Mouse (Mus musculus) CH12.LX (cell line): ENCODE results near the gene Scgb3a1. TPM values are rescaled to one million over a fixed set of nuclear protein-coding genes. Genes with fewer than 3 reads are reported as not detected.
A peak's percentile ranks its signal among the peaks of the same experiment; 100 is the strongest.

Experiments used
- DNase-seq: peaks from one replicate; pipeline ENCODE4 v3.0.0-alpha.2; 2013; ENCODE audit errors: extremely low read depth
- H3K27ac ChIP-seq: 2 replicates; pipeline ENCODE4 v1.5.1; 2012; ENCODE audit warnings: low read depth, mild to moderate bottlenecking, control low read depth, moderate library complexity; ENCODE audit not compliant: insufficient read depth
- H3K27me3 ChIP-seq: replicated peaks from 2 replicates; pipeline ENCODE3; 2012; ENCODE audit warnings: inconsistent platforms
- H3K36me3 ChIP-seq, 2 experiments: replicated peaks in 1 of 2; 2 replicates each; pipeline versions ENCODE3 to v1.6.1; 2012; ENCODE audit warnings: inconsistent platforms in 1 of 2, low read length in 1 of 2, mild to moderate bottlenecking in 1 of 2, mixed read lengths in 1 of 2, moderate library complexity in 1 of 2; ENCODE audit not compliant: control insufficient read depth in 1 of 2, insufficient read depth in 1 of 2
- H3K4me1 ChIP-seq, 2 experiments: 2 replicates each; pipeline ENCODE4 v1.6.1; 2012; ENCODE audit warnings: inconsistent platforms in 1 of 2, moderate library complexity in 1 of 2; ENCODE audit not compliant: insufficient read depth in 2 of 2, control insufficient read depth in 1 of 2
- H3K4me2 ChIP-seq: 2 replicates; pipeline ENCODE4 v1.6.1; 2012; ENCODE audit warnings: low read depth, mild to moderate bottlenecking, control low read depth; ENCODE audit not compliant: poor library complexity, insufficient read depth, severe bottlenecking
- H3K4me3 ChIP-seq, 3 experiments: fragments of 150-350 bp in 1 of 3; sonication (generic) in 1 of 3; replicated peaks in 1 of 3; 2 replicates each; pipeline versions ENCODE3 to v1.5.1; 2011 to 2012; ENCODE audit warnings: low read depth in 2 of 3, low read length in 2 of 3, mild to moderate bottlenecking in 2 of 3, moderate library complexity in 2 of 3, control low read depth in 1 of 3, improper control_type of control experiment in 1 of 3, inconsistent platforms in 1 of 3, mixed read lengths in 1 of 3; ENCODE audit not compliant: poor library complexity in 1 of 3
- H3K79me2 ChIP-seq: replicated peaks from 2 replicates; pipeline ENCODE4 v1.6.1; 2012; ENCODE audit warnings: mild to moderate bottlenecking, moderate library complexity; ENCODE audit not compliant: control insufficient read depth, poor library complexity, insufficient read depth, severe bottlenecking; ENCODE audit errors: extremely low read depth
- H3K9ac ChIP-seq: 2 replicates; pipeline ENCODE4 v1.6.1; 2012; ENCODE audit warnings: low read depth, mild to moderate bottlenecking, control low read depth, moderate library complexity; ENCODE audit not compliant: insufficient read depth
- H3K9me3 ChIP-seq: replicated peaks from 2 replicates; pipeline ENCODE3; 2012; ENCODE audit warnings: low read length, inconsistent platforms, mixed read lengths
- BHLHE40 ChIP-seq: IDR thresholded peaks from 2 replicates; pipeline ENCODE4 v1.6.1; 2011; ENCODE audit warnings: mild to moderate bottlenecking, low read depth, low read length, improper control_type of control experiment
- CHD1 ChIP-seq: IDR thresholded peaks from 2 replicates; pipeline ENCODE4 v1.6.1; 2012; ENCODE audit warnings: low read depth, low read length, improper control_type of control experiment, inconsistent platforms
- GABPA ChIP-seq: IDR thresholded peaks from 2 replicates; pipeline ENCODE4 v1.6.1; 2012; ENCODE audit warnings: low read depth, low read length, improper control_type of control experiment, inconsistent platforms; ENCODE audit not compliant: insufficient replicate concordance
- JUN ChIP-seq: IDR thresholded peaks from 2 replicates; pipeline ENCODE4 v1.6.1; 2011; ENCODE audit warnings: low read depth, mild to moderate bottlenecking, low read length, improper control_type of control experiment, moderate library complexity; ENCODE audit not compliant: insufficient read depth
- JUND ChIP-seq: conservative IDR thresholded peaks from 2 replicates; pipeline ENCODE4 v1.6.1; 2011; ENCODE audit warnings: low read depth, low read length, improper control_type of control experiment
- KAT2A ChIP-seq: IDR thresholded peaks from 2 replicates; pipeline ENCODE4 v1.6.1; 2012; ENCODE audit warnings: low read length, improper control_type of control experiment, inconsistent platforms; ENCODE audit not compliant: insufficient replicate concordance
- MEF2A ChIP-seq: IDR thresholded peaks from 2 replicates; pipeline ENCODE4 v1.6.1; 2014; ENCODE audit warnings: low read depth, mild to moderate bottlenecking, inconsistent platforms, low read length, improper control_type of control experiment, borderline replicate concordance
- MXI1 ChIP-seq: IDR thresholded peaks from 2 replicates; pipeline ENCODE4 v1.6.1; 2011; ENCODE audit warnings: mild to moderate bottlenecking, low read depth, low read length, improper control_type of control experiment
- PAX5 ChIP-seq: IDR thresholded peaks from 2 replicates; pipeline ENCODE4 v1.6.1; 2012; ENCODE audit warnings: low read length, inconsistent platforms, mixed read lengths
- POLR2AphosphoS2 ChIP-seq: IDR thresholded peaks from 2 replicates; pipeline ENCODE4 v1.6.1; 2011; ENCODE audit warnings: low read depth, low read length, improper control_type of control experiment
- RAD21 ChIP-seq: IDR thresholded peaks from 2 replicates; pipeline ENCODE4 v1.6.1; 2011; ENCODE audit warnings: low read depth, mild to moderate bottlenecking, low read length, improper control_type of control experiment, moderate library complexity
- RCOR1 ChIP-seq: conservative IDR thresholded peaks from 2 replicates; pipeline ENCODE4 v1.6.1; 2012; ENCODE audit warnings: low read depth, mild to moderate bottlenecking, inconsistent platforms, low read length, improper control_type of control experiment
- SMC3 ChIP-seq: IDR thresholded peaks from 2 replicates; pipeline ENCODE4 v1.6.1; 2011; ENCODE audit warnings: low read depth, low read length, improper control_type of control experiment
- TBP ChIP-seq: conservative IDR thresholded peaks from 2 replicates; pipeline ENCODE4 v1.6.1; 2011; ENCODE audit warnings: low read depth, low read length, improper control_type of control experiment
- USF1 ChIP-seq: IDR thresholded peaks from 2 replicates; pipeline ENCODE4 v1.6.1; 2014; ENCODE audit warnings: low read depth, mild to moderate bottlenecking, inconsistent platforms, low read length, improper control_type of control experiment
- ZNF384 ChIP-seq: IDR thresholded peaks from 2 replicates; pipeline ENCODE4 v1.6.1; 2012; ENCODE audit warnings: low read depth, low read length, improper control_type of control experiment, inconsistent platforms
- dilution Hi-C: fragments of 300-500 bp; cut with MboI; formaldehyde crosslinking; loops from 2 replicates; pipeline ENCODE4 v1.14.3; 2020; ENCODE audit warnings: low sequenced_read_pairs; ENCODE audit not compliant: extremely low pct_unique_long_range_greater_than_20kb, extremely low pct_ligation_motif_present
- in situ Hi-C: fragments of 300-500 bp; cut with MboI; formaldehyde crosslinking; loops from 3 replicates; pipeline ENCODE4 v1.14.3; 2019; ENCODE audit warnings: low sequenced_read_pairs, low pct_ligation_motif_present, low pct_unique_long_range_greater_than_20kb, mixed read lengths
- polyA plus RNA-seq: library from polyadenylated mRNA; unstranded; fragments of >175 nt; gene quantifications from 2 replicates; pipeline ENCODE4 v1.2.1, GENCODE M21; 2012; ENCODE audit warnings: low read depth; ENCODE audit not compliant: insufficient read length
- total RNA-seq, 2 experiments: library from RNA; depleted of rRNA; stranded (reverse); fragments of 300-350 nt in 1 of 2; fragments of >200 nt in 1 of 2; gene quantifications; 2 replicates each; pipeline ENCODE4 v1.2.3; 2012 to 2014

Scgb3a1 gene
- total and polyA plus RNA-seq, 3 experiments: not detected

GRCm38 (mm10) chr11:49707834-49708233, 44.4 kb downstream of the Scgb3a1 start:
- in situ Hi-C loops: no loop called here
- H3K27ac ChIP-seq: no peak overlapping the region
- no peak overlapping the region for H3K4me2 ChIP-seq
- no peaks in the 10 kb centered on the region for H3K9me3 ChIP-seq
- H3K27me3 ChIP-seq: no peaks in the 10 kb centered on the region
- no peak overlapping the region for H3K9ac ChIP-seq
- TF ChIP-seq ZNF384 (no peak), BHLHE40 (no peak), SMC3 (no peak), MXI1 (no peak), JUND (no peak), KAT2A (no peak), JUN (no peak), RAD21 (no peak), POLR2AphosphoS2 (no peak), PAX5 (no peak), GABPA (no peak)
- H3K79me2 ChIP-seq: peaks cover 85% of the 10 kb centered on the region
- no peak for DNase-seq
- dilution Hi-C loops: no loop called here
- H3K4me1 ChIP-seq: peaks cover 7 to 67% of the 10 kb centered on the region in 2 experiments; a peak in 3 of 4 replicates
- H3K36me3 ChIP-seq: peaks cover 10 to 65% of the 10 kb centered on the region in 2 experiments
- no peak overlapping the region for H3K4me3 ChIP-seq

DNA sequence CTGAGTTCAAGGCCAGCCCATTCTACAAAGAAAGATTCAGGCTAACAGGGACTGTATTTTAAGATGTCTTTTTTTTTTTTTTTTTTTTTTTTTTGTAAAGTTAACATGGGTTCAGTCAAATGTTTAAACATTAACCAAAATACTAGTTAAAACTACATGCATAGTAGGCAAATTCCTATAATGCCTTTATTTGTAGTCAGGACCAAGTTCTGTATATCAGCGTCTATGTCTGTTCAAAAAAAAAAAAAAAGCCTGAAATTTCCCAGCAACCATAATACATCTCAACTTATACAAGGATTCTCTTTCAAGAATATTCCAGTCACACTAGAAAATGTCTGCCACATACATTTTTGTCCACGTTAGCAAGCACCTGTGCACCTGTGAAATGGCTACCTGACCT, 47.3 kb downstream of the Scgb3a1 start:
- 0 out of 2 replicates have a peak overlapping the region, but pooled peaks have one; percentile 92 for H3K9ac ChIP-seq
- peaks cover 63% of the 10 kb centered on the region for H3K79me2 ChIP-seq
- no peak for DNase-seq
- no peak for TF ChIP-seq POLR2AphosphoS2
- no peak for TF ChIP-seq RCOR1
- TF ChIP-seq GABPA: no peak
- no peak for TF ChIP-seq MEF2A
- TF ChIP-seq USF1: no peak
- no peak for TF ChIP-seq CHD1
- TF ChIP-seq ZNF384: peak; percentile 76
- no peak for TF ChIP-seq TBP
- H3K36me3 ChIP-seq: peaks cover 7 to 39% of the 10 kb centered on the region in 2 experiments
- H3K4me2 ChIP-seq: peak overlapping the region; percentile 97
- dilution Hi-C loops (no loop called here), in situ Hi-C loops (loop anchor here (10.0 kb wide), 1 partner anchor 174 kb away; no protein-coding TSS in a partner anchor)
- H3K9me3 ChIP-seq: no peaks in the 10 kb centered on the region
- H3K4me3 ChIP-seq: peak overlapping the region in 1 of 3 experiments; percentile 39
- no peak overlapping the region for H3K27ac ChIP-seq
- no peaks in the 10 kb centered on the region for H3K27me3 ChIP-seq
- H3K4me1 ChIP-seq: peaks cover 12 to 56% of the 10 kb centered on the region in 2 experiments
